Mouse (Mus musculus): Measurements from ENCODE around the gene Gan. TPM values are rescaled to one million over a fixed set of nuclear protein-coding genes. Genes with fewer than 3 reads are reported as not detected.

The Gan gene
- polyA plus RNA-seq, 2 experiments from 2014 or later, result 2.0 to 2.1 TPM

DNA sequence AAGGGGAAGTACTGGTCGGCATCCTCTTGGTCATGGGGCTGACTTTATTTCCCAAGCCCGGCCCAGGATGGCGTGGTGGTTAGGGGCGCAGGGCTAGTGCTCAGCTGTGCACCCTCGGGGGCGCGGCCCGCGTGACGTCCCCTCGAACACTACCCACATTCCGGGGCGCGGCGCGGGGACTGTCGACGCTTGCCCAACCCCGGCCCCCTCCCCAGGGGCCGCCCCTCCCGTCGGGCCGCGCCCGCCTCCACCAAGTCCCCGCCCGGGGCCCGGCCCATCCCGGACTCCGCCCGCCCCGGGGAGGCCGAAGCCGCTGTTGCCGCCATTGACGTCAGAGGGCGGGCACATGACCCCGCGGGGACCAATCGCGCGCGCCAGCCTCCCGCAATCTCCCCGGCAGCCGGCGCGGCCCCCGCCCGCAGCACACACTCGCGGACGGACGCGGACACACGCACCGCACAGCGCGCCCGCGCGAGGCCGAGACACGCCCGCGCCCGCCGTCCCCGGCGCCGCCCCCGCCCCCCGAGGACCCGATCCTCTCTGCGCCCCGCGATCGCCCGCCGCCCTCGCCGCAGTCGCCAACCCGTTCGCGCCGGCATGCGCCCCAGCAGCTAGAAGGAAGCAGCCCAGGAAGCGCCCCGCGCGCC is 98.5 kb downstream of the Gan start:
- peak; percentile 68 for ATAC-seq

DNA sequence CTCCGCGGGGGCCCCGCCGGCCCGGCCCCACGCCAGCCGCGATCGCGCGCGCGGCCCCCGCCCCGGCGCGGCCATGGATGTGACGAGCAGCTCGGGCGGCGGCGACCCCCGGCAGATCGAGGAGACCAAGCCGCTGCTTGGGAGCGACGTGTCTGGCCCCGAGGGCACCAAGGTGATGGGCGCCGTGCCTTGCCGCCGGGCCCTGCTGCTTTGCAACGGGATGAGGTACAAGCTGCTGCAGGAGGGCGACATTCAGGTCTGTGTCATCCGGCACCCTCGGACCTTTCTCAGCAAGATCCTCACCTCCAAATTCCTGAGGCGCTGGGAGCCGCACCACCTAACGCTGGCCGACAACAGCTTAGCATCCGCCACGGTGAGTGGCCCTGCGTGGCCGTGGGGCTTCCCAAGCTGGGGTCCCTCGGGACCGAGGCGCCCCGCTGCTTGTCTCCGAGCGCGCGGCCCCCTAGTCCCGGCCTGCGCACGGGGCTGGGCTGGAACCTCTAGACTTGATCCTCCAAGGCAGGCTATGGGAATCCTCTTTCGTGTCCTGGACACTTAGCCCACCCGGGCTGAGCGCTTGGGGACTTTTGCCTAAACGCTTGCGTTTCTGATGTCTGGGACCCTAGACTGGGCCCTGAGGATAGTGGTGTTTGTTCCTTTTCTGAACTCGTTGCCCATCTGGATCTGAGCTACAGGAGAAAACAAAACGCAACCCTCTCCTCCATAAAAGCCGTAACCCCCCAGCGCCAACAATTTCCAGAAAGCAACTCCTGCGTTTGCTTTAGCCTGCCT is 99.3 kb downstream of the Gan start, which contains the start of gene Cmip:
Gene Cmip (plus strand): TSS at position 36 of the 792 bp plus-strand sequence.
- ATAC-seq, result peak; percentile 1

DNA sequence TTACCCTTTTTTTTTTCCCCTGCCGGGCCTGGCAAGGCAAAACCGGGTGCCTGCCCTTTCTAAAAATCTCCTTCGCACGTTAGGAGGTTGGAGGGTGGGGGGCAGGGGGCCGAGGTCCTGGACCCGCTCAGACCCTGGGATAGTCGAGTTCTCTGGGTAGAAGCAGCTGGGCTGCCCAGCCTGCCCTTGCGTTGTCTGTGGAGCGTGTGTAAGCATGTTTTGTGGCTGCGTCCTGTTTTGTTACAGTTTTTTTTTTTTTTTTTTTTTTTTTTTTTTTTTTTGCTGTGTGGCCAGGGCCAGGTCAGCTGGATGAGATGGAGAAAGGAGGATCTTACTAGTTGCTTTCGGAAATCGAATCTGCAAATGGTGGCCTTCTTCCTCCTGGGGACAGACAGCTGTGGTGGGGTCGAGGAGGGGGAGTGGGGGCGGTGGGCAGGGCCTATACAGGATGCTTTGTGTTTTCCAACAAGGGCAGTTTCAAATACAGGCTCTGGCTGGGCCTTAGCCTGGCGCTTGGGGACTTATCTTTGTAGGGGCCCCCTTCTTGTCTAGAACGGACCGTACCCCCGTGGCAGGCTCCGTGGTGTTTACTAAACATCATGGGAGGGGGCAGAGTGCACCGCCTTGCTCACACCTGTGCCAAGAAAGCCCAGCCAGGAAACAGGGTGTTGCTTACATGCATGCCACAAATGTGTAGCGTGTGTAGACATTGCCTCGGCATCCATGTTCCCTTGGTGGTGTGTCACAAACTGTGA is 100.1 kb downstream of the Gan start:
- ATAC-seq, result peak; percentile 30

DNA sequence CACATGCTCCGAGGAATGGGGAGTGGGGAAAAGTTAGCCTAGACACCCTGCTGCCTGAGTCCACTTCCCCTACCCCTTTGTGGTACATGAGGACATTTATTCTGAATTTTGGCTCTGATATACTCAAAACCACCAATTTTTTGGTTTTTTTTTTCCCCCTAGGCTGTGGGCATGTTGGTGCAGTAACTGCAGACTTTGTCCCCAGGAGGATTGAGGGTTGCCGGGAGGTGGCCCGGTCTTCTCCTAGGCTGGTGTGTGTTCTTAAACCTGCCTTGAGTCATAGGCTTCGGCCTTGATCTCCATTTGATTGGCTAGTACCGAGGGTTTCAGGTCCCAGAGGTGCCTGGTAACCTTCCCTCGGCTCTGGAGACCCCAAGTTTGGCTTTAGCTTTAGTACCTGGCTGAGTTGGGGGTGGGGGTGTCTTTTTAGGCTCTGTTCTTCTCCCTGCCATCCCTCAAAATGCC is 100.7 kb downstream of the Gan start:
- no peak for ATAC-seq

DNA sequence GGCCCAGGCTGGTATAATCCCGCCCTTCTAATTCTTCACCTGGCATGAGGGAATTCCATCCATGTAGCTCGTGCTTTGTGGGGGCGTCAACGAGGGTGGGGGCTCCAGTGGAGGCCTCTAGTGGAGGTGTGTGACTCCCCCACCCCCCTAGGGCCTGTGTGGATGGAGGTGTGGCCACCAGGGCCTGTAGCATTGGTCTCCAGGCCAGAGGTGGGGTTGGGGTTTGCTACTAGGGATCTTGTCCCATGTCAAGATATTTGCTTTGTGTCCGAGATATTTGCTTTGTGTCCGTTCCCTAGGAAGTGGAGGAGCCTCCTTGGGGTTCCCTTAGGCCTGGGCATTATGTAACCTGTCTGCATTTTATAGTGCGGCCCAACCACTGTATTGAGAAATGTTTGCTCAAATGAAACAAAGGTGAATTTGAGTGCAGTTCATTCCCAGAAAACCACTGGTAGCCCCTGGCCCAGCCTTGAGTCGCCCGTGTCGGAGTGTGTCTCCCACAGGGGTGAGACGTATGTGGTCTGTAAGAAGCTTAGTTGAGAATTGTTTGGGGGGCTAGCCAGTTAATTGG is 101.6 kb downstream of the Gan start:
- ATAC-seq, result no peak

DNA sequence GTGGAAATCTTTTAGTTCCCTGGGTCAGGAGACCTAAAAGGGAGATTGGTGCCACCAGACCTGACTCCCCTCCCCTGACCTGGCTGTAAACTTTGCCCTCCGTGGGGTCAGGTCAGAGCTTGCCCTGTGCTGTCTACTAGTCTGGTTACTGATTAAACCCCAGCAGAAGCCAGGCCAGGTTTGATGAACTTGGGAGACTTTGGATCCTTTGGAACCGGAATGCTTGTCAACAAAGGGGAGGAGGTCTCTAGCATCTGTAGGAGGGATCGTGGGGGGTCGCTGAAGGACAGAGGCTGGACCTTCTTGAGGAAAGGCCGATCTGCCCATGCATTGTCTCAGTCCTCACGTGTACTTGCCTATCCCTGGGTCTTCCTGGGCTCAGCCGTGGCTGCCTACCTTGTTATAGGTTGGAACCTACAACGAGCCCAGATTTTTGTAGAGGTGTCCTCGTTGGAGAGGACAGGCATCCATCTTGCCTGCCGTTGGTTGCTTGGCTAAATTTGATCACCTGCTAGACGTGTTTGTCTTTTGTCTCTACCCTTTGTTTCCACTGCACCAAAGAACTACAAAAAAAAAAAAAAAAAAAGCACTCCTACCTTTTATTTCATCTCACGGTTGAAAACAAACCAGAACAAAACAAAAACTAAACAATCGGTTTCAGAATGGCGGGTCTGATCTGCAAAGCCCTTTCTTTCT is 102.4 kb downstream of the Gan start:
- peak; percentile 9 for ATAC-seq

DNA sequence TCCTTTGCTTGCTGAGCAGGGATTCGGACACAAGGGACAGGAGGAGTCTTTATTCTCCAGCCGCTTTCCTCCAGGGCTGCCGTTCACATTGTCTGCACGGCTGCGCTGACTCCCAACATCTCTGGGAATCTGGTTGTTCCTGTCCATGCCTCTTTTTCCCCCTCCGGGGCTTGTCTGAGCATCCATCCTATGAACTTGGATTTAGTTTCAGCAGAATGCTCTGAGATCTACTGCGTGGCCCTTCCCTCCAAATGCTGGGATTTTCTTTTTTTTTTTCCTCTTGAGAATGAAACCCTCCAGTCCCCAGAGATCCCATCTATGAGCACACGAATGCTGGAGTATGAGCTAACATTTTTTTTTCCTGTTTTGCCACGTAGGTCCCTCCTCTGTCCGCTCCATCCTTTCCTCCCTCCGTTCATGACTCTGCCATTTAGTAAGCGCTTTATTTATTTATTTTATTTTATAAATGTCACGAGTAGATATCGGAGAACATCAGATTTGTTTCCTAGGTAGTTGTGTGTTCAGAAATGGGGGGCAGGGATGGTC is 103.1 kb downstream of the Gan start:
- ATAC-seq, result no peak

DNA sequence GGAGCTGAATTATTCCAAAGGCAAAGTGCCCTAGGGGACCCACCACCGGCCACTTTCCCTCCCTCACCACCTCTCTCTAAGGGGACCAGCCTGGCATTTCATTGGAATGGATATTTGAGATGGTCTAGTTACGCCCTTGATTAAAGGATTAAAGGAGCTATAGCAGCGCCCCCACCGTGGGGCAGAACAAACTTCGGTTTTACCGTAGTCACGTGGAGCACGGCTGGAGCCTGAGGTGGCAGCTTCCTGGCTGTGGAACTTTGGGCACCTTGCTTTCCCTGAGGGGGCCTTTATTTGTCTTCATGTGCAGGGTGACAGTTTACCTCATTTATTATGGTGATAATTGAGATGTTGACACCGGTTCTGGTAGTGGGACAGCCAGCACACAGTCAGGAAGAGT is 103.8 kb downstream of the Gan start:
- ATAC-seq, result peak; percentile 16

DNA sequence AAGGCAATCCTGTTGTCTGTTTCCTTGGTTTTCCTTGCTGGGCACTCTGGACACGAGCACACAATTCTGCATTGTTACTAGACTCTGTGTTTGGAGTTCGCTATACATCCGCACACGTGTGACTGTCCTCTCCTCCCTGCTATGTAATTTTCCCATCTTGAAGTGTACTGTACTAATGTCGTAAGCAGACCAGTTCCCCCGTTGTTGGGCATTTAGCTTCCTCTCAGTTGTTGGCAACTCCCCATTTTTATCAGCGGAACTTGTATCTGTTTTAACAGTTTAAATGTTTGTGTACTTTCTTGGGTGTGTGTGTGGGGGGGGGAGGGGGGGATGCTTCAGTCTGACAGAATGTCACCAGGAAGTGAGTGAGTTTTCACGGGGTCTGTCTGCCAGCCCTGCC is 104.8 kb downstream of the Gan start:
- peak; percentile 33 for ATAC-seq

DNA sequence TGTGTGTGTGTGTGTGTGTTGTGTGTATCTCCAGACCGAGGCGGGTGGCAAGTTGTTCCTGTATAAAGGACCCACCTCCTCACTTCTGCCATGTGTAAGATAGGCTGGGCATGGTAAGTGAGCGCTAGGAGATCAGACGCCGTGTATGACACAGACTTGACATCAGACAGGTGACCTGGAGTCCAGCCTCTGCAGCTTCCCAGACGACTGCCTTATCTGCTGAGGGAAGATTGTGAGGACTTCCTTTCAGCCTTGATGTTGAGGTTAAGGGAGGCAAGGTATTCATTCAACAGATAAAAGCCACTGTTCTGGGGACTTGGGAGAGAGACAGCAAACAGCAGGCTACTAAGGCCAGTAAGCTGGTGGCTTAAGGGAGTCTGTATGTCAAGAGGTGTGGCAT is 105.5 kb downstream of the Gan start:
- ATAC-seq, result no peak

DNA sequence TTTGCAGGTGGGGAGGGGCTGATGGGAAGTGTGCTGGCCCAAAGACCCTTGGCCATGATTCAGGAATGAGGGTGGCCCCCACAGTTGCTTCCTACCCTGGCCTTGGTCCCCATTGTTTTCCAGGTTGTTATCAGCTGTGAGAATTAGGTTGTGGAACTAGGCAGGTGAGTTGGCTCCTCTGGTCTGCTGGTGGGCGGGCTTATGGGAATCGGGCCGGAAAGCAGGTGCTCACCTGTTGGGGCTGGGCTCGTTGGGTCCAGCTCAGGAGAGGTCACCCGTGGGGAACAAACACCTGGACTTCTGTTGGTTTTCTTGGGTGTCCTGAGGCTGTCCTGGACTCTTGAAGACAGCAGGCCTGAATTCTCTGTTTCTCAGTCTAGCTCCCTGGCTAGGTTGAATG is 107.1 kb downstream of the Gan start:
- no peak for ATAC-seq

Other genes starting within 250 kb of the Gan start
- 10 to 100 TPM; 36.3 to 38.5 TPM for gene Cmc2, start 236.7 kb upstream of the Gan start, polyA plus RNA-seq (2017; shearing (Covaris generic))
- gene Cenpn, start 236.4 kb upstream of the Gan start, polyA plus RNA-seq (2017; shearing (Covaris generic)), result 1 to 10 TPM; 2.9 to 8.8 TPM
- 1 to 10 TPM; 6.4 TPM for gene Atmin, start 214.7 kb upstream of the Gan start, polyA plus RNA-seq (2017; shearing (Covaris generic))
- not detected for gene 1700030J22Rik, start 179.2 kb upstream of the Gan start, polyA plus RNA-seq (2017; shearing (Covaris generic))
- gene Gcsh, start 164.6 kb upstream of the Gan start, polyA plus RNA-seq (2017; shearing (Covaris generic)), result 10 to 100 TPM; 23.1 to 28.6 TPM
- gene Pkd1l2, start 75.7 kb upstream of the Gan start, polyA plus RNA-seq (2017; shearing (Covaris generic)), result not detected
- not detected for gene Bco1, start 62.3 kb upstream of the Gan start, polyA plus RNA-seq (2017; shearing (Covaris generic))
- gene Cmip, start 98.9 kb downstream of the Gan start, polyA plus RNA-seq (2017; shearing (Covaris generic)), result 10 to 100 TPM; 28.6 to 31.0 TPM